Mouse (Mus musculus) left cerebral cortex, adult 18-20 months (tissue): Measurements from ENCODE around the gene Pdlim4. TPM values are rescaled to one million over a fixed set of nuclear protein-coding genes. Genes with fewer than 3 reads are reported as not detected.
"Not testable (repeated sequence)": the region's sequence is repeated elsewhere in the genome, so short reads cannot be mapped to it uniquely, and the experiment has no call there.

Experiments
- DNase-seq, 2 experiments: peaks; one replicate each; pipeline ENCODE4 v3.0.0; 2021 to 2022; ENCODE audit warnings: low spot score in 2 of 2, mixed read lengths in 1 of 2
- total RNA-seq, 2 experiments: library from RNA; stranded (reverse); gene quantifications; 2 replicates each; pipeline ENCODE4 v1.2.3; 2021

Gene Pdlim4
- total RNA-seq, 2 experiments from 2014 or later: 13.5 to 14.5 TPM

DNA sequence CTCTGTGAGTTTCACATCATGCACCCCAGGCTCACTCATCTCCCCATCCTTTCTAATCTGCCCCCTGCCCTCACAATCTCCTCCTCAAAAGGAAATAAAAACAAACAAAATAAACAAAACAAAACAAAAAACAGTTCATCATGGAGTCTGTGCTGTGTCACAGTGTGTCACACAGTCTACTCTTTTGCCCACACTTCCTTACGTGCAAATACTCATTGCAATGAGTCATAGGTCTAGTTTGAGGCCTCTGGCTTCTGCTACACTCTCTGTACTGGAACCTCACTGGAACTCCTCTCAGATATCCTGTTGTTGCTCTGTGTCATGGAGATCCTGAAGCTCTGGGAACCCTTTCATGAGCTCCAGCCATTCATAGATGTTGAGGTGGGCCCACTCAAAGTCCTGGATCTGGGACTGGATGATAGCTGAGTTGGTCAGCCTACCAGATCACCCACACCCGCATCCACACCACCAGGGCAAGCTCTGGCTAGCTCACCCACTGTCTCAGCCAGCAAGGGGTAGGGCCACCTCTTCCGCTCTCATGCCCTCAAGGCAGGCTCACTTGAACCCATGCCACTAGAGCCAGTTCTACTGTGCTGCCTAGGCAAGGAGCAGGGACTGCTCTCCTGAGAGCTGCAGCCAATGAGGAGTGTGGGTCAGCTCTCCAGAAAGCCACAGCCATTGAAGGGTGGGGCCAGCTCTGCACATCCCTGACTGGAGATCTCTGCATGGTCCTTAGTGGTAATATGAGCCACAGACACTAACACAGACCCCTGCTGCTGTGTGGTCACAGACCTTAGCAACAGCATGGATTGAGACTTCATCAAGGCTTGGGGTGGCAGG, 49.7 kb downstream of the Pdlim4 start:
- DNase-seq: no peak

DNA sequence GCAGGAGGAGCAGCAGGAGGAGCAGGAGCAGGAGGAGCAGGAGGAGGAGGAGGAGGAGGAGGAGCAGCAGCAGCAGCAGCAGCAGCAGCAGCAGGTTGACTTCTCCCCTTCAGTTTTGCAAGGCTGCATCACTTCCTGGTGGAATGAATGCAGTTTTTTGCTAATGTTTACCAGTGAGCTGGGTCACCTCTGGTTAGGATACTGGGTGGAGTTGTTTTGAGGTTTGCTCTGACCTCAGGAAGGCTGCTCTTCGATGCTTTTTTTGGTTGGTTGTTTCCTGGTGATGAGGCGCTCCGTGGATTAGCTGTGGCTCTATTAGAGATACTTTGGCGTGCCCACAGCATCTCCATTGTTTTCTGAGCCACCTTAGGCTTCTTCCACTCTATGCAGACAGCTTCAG, 51.2 kb downstream of the Pdlim4 start:
- DNase-seq: no peak

DNA sequence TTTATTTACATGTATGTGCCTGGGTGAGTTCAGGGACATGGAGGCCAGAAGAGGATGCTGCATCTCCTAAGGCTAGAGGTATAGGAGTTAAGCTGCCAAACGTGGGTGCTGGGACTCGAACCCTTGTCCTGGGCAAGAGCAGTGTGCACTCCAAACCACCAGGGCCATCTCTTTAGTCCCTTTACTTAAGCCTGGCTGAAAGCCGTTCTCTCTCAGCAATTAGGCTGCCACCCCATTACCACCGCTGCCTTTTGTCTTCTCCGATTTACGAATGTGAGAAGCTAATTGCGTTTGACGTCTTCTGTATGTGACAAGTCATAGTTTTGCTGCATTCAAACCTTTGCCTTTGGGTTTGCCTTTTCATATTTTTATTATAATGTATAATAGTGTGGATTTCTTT, 52.8 kb downstream of the Pdlim4 start:
- DNase-seq: no peak

DNA sequence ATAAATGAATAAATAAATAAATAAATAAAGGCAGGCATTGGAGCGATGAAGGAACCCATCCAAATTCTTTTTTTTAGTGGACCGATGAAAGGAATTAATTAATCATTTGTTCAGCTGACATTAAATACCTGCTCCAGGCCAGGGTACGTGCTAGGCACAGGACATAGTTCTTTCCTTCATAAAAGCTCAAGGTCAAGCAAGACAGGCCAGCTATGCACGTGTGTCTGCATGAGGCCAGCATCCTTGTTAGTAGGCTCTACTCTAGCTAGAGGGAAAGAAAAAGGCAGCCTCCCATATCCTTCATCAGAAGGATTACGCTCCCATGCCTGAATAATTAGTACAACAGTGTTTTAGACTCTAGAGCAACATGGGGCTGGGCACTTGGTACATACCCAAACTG, 55.9 kb downstream of the Pdlim4 start:
- DNase-seq: no peak

DNA sequence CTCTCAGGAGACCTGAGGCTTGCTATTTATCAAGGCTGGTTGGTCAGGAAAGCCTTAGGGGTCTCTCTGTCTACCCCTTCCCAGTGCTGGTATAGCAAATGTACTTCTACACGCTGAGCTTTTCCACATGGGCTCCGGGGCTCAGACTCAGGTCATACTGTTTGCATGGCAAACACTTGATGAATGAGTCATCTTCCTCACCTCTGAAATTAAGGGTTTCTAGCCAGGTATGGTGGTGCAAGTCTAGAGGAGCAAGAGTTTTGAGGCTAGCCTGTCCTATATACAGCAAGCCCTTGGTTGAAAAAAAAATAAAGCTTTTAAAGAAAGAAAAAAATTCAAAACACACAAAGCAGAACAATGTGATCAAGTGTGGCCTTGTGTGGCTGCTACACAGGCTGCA, 57.6 kb downstream of the Pdlim4 start:
- no peak for DNase-seq

DNA sequence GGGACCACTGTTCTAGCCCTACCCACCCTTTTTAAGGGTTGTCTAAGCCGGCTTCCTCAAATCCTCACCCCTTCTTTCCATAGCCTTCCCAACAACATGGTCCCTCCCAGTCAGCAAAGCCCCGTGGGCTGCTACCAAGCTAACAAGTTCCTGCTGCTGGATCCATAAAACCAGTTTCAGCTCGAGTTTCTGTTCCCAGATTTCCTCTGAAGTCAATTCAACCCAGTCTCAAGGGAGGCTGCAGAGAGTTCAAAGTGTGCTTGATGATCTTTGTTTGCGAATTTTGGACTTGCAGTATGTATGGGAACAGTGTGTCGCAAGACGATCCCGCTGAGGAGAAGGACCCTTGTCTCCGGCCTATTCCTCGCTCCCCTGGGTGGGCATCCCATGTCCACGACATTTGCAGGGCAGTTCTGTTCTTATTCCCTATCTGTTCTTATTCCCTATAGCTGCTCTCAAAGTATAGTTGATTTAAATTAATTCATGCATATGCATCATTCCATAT, 60.3 kb downstream of the Pdlim4 start:
- DNase-seq: no peak

DNA sequence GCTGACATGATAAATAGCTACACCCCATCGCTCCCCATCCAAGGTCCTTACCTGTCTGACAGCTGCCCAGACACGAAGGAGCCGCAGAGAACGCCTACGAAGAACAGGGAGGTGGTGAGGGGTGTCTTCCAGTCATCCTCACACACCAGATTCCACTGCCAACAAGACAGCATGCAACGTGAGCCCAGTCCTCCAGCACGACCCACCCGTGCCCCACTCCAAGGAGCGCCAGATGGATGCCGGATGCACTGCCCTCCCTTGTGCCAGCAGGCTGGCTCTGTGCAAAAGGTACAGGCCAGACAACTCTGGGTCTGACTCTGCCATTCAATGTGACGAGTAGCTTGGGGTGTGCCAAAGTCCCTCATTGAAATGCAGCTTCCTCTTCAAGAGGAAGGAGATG, 61.1 kb downstream of the Pdlim4 start:
- peak in 1 of 2 experiments; percentile 27 for DNase-seq

DNA sequence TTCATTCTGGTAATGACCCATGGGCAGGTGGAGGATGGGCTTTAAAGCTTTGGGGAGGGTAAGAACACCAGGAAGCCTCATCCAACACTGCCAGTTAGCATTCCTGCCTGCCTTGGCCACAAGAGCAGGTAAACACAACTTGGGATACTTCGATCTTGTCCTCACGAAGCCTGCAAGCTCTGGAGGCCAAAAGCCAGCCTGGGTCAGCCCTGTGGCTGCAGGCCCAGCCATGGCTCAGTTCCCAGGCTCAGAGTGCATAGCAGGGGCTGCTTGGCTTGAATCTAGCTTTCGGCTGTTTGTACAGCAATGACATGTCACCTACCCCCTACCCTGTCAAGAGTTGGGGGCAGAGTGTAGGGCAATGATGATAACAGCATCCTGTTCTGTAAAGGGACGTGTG, 61.9 kb downstream of the Pdlim4 start:
- DNase-seq: no peak

DNA sequence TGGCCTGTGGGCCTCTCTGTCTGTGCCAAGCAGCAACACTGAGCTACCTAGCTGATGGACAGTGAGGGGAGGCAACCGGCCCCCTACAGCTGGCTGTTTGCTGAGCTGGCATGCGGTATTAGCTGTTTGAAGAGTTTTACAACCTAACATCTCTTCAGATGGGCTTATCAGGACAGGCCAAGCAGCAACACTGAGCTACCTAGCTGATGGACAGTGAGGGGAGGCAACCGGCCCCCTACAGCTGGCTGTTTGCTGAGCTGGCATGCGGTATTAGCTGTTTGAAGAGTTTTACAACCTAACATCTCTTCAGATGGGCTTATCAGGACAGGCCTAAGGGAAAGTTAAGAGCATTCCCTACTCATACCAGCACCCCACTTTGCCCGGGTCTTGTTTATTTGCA, 62.5 kb downstream of the Pdlim4 start:
- not testable (repeated sequence) for DNase-seq

Other genes starting within 250 kb of the Pdlim4 start
- 1 to 10 TPM; 2.0 to 2.9 TPM for gene Gm12216, start 209.8 kb downstream of the Pdlim4 start, total RNA-seq
- gene Slc22a5, start 177.4 kb downstream of the Pdlim4 start, total RNA-seq: 10 to 100 TPM in 1 of 2 experiments, 1 to 10 TPM in 1; 9.4 to 10.2 TPM
- gene Slc22a21, start 88.7 kb downstream of the Pdlim4 start, total RNA-seq: 1 to 10 TPM; 1.1 to 1.4 TPM
- 1 to 10 TPM; 6.7 to 7.1 TPM for gene Slc22a4, start 40.9 kb downstream of the Pdlim4 start, total RNA-seq
- 10 to 100 TPM; 22.8 to 24.3 TPM for gene P4ha2, start 31.1 kb upstream of the Pdlim4 start, total RNA-seq
- not detected for gene Csf2, start 180.7 kb upstream of the Pdlim4 start, total RNA-seq
- gene Il3, start 198.3 kb upstream of the Pdlim4 start, total RNA-seq: not detected
- 100 to 1,000 TPM; 178 to 205 TPM for gene Acsl6, start 234.8 kb upstream of the Pdlim4 start, total RNA-seq